Mouse (Mus musculus): ENCODE measurements around the gene Cdk13.

Cdk13 gene

DNA sequence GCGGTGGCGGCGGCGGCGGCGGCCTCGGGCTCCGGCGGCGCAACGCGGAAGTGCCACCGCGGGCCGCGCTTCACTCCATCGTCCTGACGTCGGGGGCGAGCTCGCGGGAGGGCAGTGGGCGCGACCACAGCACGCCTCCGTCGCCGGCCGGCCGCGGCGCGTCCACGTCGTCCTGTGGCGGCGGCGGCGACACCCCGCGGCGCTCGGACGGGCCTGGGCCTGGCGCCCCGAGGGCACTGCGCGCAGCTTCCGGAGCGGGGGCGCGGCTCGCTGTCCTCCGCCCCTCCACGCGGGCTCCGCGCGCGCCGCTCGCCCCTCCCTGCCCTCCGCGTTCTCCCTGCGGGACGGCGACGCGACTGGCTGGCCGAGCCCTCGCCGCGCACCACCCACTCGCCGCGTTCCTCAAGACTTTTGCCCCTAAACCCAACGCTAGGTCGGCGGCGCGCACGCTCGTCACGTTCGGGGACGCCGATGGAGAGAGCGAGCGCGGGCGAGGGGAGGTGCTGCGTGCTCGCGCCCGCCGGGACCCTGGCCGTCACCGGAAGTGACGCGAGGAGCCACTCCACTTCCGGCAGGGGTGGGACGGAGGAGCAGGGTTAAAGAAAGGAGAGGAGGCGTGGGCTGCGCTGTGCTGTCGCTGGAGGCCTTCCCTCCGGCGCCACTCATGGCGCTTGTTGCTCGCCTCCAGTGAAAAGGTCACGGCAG is at the start of gene Cdk13:
Cdk13 (minus strand) TSS at position 189 of the 705 bp plus-strand sequence.
- DNase-seq (ENCODE audit: low read depth), result peak; percentile 97

DNA sequence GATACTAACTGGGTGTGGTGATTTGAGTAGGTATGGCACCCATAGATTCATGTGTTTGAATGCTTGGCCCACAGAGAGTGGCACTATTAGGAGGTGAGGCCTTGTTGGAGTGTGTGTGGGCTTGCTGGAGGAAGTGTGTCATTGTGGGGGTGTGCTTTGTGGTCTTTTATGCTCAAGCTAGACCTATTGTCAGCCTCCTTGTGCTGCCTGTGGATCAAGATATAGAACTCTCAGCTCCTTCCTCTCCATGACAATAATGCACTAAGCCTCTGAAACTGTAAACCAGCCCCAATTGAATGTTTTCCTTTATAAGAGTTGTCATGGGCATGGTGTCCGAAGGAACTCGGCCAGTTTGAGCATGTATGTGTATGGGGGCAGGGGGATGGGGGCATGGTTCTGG is 38.4 kb upstream of the Cdk13 start:
- DNase-seq (ENCODE audit: low read depth), result no peak

DNA sequence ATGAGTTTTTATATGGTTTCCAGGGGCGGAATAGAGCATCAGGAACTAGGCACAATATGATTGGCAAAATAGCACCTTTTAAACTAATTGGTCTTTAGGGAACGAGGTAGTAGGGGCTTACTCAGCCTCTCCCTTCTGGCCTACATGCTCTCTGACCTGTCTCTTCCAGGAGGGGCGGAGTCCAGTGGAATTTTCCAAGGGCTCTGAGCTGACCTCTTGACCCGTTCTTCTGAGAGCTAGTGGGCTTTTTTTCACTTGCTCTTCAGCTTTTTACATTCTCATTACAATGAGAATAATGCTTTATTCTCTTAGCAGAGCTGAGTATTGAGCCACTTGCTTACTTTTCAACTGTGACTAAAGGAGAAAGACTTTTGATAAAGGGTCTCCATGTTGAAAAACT is 37.9 kb upstream of the Cdk13 start:
- DNase-seq (ENCODE audit: low read depth), result no peak

DNA sequence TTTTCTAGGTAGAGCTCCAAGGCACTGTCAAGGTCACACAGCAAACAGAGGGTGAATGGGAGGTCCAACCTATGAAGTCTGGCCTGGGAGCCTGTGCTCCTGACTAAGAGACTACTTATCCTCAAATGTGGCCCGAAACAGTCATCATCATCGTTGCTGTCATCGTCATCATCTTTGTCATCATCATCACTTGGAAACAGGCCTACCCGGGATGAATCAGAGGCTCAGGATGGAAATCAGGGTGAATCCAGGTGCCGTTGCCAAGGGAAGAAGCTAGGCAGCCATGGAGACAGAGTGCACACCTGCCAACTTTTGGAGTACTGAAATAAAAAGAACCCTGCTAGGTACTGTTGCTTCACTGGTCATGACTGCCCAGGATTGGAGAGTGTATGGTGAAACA is 34.2 kb upstream of the Cdk13 start:
- no peak for DNase-seq (ENCODE audit: low read depth)

DNA sequence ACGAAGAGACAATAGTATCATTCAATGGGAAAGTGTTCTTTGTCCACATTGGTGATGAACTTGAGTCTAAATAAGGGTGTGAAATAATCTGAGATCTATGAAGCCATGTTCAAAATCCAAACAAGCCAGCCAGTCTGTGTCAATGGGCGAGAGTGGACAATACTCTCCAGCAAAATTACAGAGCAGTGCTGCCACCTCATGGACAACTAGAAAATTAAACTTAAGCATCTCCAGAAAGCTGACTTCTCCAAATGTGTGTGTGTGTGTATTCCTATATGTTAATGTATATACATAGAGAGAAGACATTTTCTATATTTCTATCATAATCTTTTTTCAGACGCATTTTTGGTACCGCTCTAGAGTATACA is 33.6 kb upstream of the Cdk13 start:
- DNase-seq (ENCODE audit: low read depth), result peak; percentile 51

GRCm38 (mm10) chr13:17837610-17838483 is 33.0 kb upstream of the Cdk13 start:
- DNase-seq (ENCODE audit: low read depth), result peak; percentile 11

DNA sequence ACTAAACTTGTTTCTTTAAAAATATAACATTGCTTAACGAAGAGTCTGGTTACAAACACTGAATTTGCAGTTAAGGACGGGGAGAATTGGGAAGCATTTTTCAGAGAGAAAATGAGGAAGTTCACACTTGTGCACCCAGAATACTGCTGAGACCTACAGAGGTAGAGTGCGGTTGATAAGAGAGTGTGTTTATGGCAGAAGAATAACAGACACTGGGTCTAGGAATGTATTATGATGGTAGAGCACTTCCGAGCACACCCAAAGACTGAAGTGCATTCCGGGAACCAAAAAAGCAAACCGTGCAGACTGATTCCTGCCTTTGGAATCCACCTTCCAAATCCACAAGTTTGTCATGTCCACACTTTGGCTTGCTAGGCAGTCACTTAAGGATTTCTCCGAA is 31.9 kb upstream of the Cdk13 start:
- no peak for DNase-seq (ENCODE audit: low read depth)

GRCm38 (mm10) chr13:17832940-17833339 is 28.0 kb upstream of the Cdk13 start:
- DNase-seq (ENCODE audit: low read depth), result no peak

- DNase-seq (ENCODE audit: low read depth), result no peak
These were observed 12.3 kb upstream of the Cdk13 start for GRCm38 (mm10) chr13:17817226-17817625.

DNA sequence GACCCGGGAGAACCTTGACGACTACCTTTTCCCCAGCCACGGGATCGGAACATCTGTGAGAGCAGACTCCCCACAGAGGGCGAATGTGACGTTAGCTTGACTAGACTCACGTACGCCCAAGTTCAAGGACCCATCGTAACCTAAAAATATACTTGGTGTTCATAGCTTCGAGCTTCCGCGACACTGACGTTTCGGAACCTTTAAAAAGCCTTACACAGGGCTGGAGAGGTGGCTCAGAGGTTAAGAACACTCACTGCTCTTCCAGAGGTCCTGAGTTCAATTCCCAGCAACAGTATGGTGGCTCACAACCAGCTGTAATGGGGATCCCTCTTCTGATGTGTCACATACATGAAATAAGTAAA is 698 bp upstream of the Cdk13 start:
- no peak for DNase-seq (ENCODE audit: low read depth)

GRCm38 (mm10) chr13:17804058-17804841 is 647 bp downstream of the Cdk13 start:
- DNase-seq (ENCODE audit: low read depth), result no peak

DNA sequence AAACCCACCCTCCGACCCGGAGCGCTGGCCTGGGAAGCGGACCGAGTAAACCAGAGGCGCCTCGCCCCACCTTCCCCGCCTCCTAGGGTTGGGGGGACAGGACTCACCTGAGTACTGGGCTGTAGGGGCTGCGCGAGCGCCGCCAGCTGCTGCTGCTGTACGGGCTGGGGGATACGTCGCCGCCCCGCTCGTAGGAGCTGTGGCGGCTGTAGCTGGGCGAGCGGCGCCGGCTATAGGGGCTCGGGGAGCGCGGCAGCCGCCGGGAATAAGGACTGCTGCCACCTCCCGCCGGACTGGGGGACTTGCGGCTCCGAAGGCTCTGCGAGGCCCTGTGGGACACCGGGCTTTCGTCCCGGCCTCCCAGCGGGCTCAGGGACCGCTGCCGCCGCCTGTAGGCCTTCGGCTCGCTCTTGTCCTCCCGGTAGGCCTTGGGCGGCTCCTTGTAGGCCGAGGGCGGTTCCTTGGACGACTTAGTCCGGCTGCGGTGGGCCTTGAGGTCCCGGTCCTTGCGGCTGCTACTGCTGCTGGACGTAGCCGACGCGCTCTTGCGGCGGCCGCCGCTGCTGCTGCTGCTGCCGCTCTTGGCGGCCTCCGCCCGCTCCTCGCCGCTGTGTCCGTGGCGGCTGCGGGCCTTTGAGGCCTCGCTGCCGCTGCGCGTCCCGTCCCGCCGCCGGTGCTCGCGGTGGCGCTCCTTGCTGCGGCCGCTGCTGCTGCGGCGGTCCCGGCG is 1.4 kb downstream of the Cdk13 start:
- peak; percentile 58 for DNase-seq (ENCODE audit: low read depth)

- DNase-seq (ENCODE audit: low read depth), result no peak
These were observed 2.0 kb downstream of the Cdk13 start for GRCm38 (mm10) chr13:17802880-17803279.

- DNase-seq (ENCODE audit: low read depth), result no peak
These were observed 5.2 kb downstream of the Cdk13 start for GRCm38 (mm10) chr13:17799735-17800134.

DNA sequence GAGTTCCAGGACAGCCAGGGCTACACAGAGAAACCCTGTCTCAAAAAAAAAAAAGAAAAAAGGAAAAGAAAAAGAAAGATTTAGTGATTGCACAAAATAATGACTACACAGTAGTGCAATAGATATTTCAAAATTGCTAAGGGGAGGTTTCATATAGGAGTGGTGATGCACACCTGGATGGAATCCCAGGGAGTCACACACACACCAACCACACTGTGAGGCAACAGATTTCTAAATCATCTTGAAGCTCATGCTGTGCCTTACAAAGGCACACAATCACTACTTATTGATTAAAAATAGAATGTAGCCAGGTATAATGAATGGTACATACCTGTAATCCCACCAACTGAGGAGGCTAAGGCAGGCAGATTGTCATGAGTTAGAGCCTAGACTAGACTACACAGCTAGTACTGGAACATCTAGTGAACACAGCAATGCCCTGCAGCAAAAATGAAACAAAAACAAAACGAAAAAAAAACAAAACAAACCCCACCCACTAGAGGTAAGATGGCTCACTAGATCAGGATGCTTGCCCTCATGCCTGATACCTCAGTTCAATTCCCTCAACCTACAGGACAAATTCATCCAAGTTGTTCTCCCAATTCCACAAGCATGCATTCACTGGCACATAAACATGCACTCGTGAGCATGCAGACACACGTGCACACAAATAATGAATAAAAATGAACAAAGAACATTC is 9.0 kb downstream of the Cdk13 start:
- no peak for DNase-seq (ENCODE audit: low read depth)

GRCm38 (mm10) chr13:17783643-17784042 is 21.3 kb downstream of the Cdk13 start:
- no peak for DNase-seq (ENCODE audit: low read depth)

GRCm38 (mm10) chr13:17779923-17780322 is 25.0 kb downstream of the Cdk13 start:
- no peak for DNase-seq (ENCODE audit: low read depth)

GRCm38 (mm10) chr13:17776303-17776702 is 28.6 kb downstream of the Cdk13 start:
- DNase-seq (ENCODE audit: low read depth), result no peak

GRCm38 (mm10) chr13:17775364-17775763 is 29.5 kb downstream of the Cdk13 start:
- no peak for DNase-seq (ENCODE audit: low read depth)

DNA sequence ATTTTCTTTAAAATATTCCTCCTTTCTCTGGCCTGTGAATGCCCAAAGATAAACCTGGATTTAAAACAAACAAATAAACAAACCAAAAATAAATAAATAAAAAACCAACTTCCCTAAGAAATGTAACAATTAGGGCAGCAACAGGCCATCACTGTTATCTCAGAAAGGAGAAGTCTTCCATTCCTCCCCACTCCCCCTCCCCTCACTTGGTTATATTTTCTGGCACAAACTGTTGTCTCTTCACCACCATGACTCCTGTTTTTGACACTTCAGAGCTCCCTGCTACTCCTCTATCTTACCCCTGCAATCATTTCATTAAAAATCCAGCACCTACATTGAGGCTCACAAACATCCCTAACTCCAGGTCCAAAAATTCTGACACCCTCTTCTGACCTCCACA is 31.8 kb downstream of the Cdk13 start:
- no peak for DNase-seq (ENCODE audit: low read depth)

GRCm38 (mm10) chr13:17772574-17772973 is 32.3 kb downstream of the Cdk13 start:
- DNase-seq (ENCODE audit: low read depth), result no peak

All from c-Kit-positive CD71-positive TER-119-negative erythroid progenitor cells, embryonic 14.5 days (primary cell).